Mouse (Mus musculus): ENCODE measurements at regions not wholly inside any gene's neighbourhood (a gene's known extent, or its start where the extent isn't known, plus 50 kb on each side); places are given as distances from the start of the nearest gene placed in this dataset.
A peak's percentile ranks its signal among the peaks of the same experiment; 100 is the strongest.

DNA sequence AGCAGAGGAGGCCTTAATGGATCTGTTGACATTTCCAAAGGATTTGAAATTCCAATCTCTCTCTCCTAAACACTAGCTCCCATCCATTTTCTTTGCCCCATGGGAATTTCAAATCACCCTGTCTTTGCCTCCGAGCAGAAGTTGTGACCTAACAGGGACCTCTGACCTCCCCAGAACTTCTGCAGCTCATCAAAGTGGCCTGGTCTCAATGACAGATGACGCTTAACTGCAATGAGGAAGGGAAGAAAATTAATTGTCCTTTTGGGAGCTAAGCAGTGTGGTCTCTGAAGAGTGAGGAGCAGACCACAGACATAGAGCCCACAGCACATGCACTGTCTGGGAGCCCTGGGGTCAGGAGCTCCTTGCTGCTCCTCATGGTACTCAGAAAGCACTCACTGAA lies 155.3 kb downstream of the Tox3 start:
- no peak for DNase-seq (ENCODE audit: low spot score)

DNA sequence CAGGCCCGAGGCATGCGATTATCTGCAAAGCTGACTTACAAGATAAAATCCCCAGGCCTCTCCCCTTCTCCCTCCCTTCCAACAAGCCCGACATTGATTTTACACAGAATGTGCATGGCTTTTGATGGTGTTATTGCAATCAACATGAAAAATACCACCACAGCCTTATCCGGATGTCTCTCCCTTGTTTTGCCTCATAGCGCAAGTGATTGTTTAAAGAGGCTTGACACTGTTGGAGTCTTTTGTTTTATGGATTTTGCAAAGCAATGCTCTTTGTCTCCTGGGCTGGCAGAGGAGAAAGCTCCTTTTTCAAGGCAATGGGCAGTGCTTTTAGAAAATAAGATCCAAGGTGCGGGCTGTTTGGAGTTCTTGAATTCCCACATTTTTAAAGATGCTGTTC lies 165.3 kb downstream of the Tox3 start:
- no peak for DNase-seq (ENCODE audit: low spot score)

DNA sequence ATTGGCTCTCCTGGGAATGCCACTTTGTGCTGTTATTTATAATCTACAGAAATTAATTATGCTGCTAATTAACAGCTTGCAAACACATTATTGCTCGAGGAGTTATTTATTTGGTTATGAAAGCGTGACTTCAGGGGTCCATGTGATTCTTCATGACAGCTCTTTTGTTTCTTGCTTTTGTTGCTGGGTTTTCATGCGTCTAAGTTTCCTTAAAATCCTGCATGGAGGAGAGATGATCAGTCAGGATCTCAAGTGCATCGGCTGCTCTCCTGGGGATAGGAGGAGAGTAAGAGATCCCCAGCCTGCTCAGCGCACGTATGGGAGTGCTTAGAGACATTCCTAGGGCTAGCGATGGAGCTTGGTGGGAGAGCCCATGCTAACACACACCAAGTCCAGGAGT lies 171.4 kb downstream of the Tox3 start:
- DNase-seq (ENCODE audit: low spot score), result no peak

DNA sequence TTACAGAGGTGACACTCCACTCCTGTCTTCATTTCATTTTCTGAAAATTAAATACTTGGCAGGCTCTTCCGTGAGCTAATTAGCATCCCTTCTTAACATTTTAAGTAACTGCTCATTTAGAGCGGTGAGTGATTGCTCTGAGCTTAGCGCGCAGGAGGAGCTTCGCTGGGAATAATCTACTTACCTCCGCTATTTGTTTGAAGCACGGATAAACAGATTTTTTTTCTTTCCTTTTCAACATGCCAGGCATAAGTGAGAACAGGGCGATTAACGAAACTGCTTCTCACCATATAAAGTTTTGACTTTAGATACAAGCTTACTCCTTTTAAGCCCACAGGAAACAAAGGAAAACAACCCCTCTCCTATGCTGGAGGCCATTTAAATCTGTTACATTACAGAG lies 171.8 kb downstream of the Tox3 start:
- DNase-seq (ENCODE audit: low spot score), result no peak

DNA sequence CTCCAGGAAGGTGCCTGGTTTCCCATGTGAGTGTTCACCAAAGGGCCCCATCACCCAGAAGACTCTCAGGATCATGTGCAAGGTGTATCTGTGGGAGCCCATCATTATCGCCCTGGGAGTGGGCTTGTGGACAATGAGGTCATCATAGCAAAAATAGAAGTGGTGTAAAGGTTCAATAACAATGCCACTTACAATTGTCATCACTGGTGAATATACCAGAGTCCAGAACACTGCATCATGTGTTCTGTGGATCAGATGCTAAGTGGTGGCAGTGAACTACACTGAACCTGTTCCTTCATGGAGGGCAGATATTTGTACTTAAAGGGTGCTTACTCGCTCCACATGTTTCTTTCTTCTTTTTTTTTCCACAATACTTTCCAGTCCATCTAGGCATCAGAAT lies 181.5 kb downstream of the Tox3 start:
- DNase-seq (ENCODE audit: low spot score), result no peak

DNA sequence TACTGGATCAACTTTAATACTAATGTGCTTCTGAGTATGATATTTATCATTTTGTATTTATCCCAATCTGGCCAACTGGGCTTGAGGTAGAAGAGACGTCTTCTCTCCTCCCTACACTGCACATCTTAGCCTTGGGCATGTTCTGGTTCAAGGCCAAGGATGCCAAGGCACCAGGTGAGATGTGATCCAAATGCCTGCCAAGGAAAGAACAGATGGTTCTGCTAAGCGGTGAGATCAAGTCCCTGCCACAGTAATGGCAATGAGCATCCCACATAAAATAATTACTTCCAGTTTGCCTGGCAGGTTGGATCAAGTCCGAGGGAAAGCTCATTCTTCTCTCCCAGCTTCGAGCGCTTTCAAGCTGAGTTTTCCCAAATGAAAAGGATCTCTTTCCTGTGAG lies 196.7 kb downstream of the Tox3 start:
- DNase-seq (ENCODE audit: low spot score), result no peak

DNA sequence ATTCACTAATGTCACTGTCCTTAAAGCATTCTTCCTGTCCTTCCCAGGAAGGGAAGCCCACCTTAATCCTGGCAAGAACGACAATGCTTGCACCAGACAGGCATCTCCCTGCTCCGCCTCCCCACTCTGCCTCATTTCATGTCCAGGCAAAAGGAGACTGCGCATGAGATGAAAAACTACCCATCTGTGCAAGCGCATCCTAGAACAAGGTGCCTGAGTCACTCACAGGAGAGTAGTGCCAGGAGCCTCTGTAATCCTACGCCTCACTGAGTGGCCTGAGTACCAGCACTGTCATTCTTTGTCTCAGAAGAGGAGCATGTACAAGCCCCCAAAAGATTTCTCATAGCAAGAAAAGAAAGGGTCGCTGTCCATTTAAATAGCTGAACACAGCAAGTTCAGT lies 198.2 kb downstream of the Tox3 start:
- DNase-seq (ENCODE audit: low spot score), result no peak

DNA sequence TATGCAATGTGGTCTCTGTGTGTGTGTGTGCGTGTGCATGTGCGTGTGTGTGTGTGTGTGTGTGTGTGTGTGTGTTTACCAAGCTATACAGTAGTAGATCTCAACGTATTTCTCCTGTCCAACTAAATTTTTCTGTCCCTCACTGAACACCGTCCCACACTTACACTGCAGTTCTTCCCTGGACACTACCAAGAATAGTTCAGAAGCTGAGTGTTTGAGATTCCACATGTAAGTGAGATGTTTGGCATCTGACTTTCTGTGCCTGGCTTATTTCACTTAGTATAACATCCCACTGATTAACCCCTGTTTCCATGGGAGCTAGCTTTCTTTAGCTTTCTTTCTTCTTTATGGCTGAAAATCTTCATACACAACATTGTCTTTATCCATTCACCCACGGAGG lies 213.5 kb downstream of the Tox3 start:
- DNase-seq (ENCODE audit: low spot score), result peak; percentile 0

DNA sequence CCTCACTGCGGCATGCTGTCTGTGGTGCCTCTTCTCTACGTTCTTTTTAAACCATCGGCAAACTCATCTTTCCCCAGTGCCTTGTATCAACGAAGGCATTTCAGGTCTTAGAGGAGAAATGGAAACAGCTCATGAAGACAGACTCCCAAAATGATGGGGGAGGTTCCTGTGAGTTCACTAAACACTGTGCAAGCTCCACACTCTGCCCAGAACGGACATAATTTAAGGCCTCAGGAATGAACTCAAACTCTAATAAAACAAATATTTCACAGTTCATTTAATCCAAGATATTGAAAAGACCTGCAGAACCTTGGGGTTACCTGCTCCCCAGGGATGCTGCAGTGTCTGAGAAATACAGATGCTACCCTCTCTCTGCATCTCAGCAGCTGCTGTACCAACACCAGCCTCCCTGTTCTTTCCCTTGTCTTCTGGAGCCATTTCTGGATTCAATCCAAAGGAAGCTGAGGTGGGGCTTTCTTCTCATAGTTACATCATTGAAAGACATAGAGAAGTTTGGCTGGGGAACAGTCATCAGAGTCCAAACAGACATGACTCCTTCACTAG lies 217.4 kb downstream of the Tox3 start:
- DNase-seq (ENCODE audit: low spot score), result no peak

DNA sequence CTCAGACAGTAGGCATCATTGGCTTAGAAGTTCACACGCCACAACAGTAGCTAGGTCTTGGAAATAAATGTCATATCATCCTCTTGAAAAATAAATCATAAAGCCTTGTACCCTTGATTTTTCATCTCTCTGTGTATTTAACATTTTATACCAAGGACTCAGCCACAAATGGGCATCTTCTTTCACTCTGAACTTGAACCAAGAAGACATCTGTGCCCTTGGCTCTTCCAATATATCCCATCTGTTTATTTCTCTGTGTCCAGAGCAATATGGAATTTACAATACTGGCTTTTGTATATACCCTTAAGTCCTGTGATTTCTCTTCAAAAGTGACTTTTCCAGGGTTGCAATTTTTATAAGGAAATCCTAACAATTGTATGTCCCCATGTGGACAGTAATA lies 222.7 kb downstream of the Tox3 start:
- DNase-seq (ENCODE audit: low spot score), result no peak

DNA sequence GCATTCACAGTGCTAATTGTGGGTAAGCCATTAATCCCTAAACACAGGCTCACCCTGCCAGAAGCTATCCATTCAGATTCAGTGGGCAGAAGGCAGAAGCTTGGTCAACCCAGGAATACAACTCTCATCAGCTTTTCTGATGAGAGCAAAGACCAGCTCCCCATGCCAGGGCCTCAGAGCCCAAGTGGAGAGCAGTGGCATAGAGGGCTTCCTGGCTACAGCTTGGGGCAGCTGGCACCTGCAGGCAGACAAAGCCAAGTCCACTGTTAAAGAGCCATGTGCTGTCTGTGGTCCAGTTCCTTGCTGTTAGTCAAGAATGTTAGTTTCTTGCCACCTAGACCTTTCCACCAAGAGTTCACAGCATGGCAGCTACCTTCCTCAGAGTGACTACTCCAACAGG lies 225.0 kb downstream of the Tox3 start:
- no peak for DNase-seq (ENCODE audit: low spot score)

DNA sequence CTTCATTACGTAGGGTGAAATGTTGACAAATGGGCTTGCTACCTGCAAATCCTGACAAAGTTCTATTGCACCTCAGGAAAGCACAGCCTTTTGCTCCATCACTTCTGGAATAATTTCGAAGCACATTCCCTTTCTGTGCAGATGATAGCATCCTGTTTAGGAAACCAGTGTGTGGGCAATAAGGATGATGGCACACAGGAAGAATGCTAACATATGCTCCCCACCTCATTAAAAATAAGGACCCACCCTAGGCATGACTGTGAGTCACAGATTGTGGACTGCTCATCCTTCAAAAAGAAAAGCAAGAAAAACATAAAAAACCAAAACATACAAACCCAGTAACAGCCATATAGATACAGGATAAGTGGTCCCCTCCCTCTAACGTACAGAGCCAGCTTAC lies 226.2 kb downstream of the Tox3 start:
- no peak for DNase-seq (ENCODE audit: low spot score)

DNA sequence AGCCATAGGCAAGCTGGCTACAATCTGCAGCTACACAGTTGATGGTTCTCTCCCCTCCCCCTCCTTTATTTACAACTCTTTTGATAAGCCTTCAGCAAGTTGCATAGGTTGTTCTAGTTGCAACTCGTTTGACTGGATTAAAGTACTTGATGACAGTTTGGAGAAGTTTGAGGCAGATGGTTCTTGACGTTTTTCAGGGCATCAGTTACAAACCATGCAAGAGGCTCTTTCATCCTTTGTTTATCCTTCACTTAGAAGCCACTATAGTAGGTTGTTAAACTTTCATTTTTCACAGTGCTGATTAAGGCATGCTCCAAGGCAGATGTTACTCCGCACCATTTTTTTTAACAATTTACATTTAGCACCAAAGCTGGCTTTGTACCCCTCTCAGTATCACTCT lies 227.1 kb downstream of the Tox3 start:
- no peak for DNase-seq (ENCODE audit: low spot score)

DNA sequence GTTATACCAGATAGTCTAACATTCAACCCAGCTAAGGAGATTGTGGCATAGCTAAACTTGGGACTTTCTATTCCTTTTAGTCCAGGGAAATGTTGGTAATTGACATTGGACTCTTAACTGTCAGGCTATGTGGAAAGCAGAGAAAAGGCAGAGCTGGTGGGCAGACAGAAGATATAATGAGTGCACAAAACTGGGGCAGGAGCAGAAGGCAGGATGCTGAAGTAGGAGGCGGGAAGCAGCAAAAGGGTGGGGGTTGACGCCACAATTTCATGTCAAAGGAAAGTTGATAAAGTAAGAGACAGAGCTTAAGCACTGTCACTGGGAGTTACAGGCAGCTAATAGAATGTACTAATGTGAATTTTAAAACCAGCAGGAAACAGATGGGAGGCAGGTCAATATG lies 232.7 kb downstream of the Tox3 start:
- no peak for DNase-seq (ENCODE audit: low spot score)

DNA sequence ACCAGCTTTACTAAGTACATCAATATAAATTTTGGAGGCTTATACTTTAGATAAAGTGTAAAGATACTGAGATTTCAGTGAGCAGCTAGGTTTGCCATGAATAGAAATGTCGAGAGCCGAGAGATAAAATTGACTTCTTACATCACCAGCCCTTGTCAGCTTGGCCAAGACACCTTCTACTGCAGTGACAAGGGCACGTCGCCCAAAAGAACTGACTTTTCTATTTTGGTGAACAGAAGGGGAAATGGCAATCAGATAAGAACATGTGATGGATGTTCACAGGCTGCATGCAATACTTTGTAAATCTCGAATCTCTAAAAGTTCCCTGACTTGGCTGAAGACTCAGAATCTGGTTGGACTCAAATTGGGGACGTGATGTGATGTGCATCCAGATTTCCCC lies 247.6 kb downstream of the Tox3 start:
- DNase-seq (ENCODE audit: low spot score), result peak; percentile 12

DNA sequence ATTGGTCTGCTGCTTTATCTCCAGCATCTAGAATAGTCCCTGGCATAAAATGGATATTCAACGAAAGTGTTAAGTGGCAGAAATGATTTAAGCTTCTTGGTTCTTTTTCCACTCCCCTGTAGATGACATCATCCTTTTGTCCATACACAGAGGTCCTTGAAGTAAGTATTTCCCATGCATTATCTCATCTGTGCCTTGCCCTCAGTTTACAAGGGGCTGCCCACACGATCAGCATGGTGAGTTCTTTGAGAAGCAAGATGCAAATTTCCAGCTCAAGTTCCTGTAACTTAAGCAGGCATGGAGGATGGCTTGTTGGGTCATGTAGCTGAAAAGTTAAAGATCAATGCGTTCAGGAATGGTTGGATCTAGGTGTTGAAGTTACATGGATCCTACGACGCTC lies 265.5 kb downstream of the Tox3 start:
- DNase-seq (ENCODE audit: low spot score), result no peak

DNA sequence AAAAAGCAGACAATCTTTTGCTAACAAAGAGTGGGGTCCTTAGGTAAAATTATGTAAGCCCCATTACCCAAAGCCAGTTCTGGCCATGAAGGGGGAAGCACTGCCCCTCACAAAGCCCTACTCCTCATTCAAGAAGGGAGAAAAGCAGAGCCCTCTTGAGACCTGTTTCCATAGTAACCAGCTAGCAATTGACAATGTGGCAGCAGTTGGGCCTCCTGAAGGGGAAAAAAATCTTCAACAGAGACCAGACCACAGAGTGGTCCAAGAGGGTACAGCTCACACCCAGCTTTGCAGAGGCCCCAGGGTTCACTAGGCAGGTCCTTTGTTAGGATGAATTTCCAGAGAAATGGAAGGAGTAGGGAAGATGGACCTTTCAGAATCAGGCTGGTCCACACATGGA lies 271.8 kb downstream of the Tox3 start:
- DNase-seq (ENCODE audit: low spot score), result no peak

DNA sequence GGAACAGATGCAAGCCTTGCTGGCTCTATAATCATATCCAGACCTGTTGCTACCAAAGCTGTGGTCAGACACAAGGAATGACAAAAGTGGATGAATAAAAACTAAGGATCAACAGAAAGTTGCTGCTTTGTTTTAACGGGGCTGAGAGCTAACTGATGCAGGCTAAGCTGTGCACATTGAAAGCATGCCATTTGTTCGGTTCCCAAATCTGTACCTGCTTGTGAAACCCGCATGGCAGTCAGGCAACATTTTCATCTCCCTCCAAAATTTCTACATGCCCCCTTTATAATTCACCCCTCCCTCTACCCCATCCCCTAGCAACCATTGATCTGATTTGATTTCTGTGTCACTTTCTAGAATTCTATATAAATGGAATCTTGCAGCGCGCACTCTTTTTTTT lies 272.3 kb downstream of the Tox3 start:
- DNase-seq (ENCODE audit: low spot score), result no peak

DNA sequence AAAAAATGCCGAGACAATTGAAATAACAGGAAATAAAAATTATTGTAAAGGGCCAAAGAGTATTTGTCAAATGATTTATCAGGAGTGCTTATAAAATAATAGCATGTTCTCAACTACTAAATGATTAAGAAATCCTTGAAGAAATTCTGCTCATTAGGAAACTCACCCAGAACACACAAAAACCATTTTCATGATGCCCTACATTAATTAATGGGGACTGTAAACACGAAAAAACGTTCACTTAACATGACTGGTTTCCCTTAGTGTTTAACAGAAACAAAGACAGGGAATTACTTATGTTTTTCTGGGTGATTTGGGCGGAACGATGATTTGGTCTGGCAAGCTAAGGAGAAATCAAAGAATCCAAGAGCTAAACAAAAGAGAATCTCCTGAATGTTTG lies 278.1 kb downstream of the Tox3 start:
- DNase-seq (ENCODE audit: low spot score), result no peak

DNA sequence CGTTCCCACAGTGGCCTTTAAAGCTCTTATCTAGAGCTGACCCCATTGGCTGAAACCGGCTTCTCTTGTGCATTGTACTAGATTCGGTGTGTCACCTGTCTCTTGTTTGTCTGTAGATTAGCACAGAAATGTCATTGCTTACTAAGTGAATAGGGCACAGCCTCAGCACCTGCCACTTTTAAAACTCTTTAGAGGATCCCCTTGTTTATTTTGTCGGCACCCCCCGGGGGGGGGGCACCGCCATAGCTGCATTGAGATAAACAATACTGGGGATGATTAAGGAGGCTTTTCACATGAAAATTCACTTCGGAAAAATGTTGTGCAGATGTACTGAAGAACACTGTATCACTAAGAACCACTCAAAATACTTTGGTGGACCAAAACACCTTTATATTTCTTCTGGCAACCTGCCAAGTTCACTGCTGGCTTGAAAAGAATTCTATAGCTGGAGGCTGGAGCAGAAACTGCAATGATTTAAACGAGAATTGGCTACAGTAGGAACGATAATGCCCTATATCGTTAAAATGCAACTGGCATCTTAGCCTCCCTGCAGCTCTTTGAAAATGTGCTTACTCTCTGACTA lies 278.6 kb downstream of the Tox3 start:
- DNase-seq (ENCODE audit: low spot score), result no peak

DNA sequence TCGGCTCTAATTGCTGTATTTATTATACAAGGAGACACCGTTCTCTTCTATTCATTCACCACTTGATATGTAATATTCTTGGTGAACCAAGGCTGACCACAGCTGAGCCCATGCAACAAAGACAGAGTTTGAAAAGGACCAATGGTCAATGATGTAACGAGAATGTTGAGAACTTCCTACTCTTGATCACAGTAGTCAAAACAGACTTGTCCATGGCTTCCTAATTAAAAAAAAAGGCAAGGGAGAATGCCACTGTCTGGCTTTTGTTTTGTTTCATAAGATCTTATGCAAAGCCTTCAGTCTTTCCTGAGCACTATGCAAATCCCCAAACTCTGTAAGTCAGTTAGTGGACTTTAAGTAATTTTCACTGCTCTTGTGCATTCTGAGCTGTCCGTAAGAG lies 279.7 kb downstream of the Tox3 start:
- DNase-seq (ENCODE audit: low spot score), result no peak

DNA sequence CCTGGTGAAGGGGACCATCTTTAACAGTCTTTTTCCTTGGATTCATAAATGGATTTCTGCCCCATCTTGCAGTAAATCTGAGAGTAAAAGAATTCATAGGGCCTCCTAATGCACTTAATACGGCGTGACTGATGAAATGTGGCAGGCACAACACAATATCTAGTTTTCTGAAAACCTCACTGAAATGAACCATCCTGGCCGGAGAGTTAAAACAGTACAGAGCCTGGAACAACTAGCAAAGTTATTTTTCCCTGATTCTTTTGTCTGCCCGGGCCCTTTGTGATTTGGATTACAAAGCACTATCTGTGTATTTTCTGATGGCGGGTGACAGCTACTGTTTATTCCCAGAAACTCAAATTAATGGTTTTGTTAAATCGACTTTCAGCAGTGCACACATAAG lies 283.8 kb downstream of the Tox3 start:
- DNase-seq (ENCODE audit: low spot score), result no peak

DNA sequence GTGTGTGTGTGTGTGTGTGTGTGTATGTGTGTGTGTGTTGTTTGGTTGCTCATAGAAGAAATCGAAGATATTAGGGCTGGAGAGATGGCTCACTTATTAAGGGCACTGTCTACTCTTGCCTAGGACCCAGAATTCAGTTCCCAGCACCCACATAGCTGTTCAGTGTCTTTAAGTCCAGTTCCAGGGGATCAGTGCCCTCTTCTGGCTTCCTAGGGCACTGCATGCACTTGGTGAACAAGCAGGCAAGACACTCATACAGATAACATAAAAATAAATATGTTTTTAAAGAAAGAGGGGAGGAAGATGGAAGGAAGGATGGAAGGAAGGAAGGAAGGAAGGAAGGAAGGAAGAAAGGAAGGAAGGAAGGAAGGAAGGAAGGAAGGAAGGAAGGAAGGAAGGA lies 284.9 kb downstream of the Tox3 start:
- DNase-seq (ENCODE audit: low spot score), result no peak

DNA sequence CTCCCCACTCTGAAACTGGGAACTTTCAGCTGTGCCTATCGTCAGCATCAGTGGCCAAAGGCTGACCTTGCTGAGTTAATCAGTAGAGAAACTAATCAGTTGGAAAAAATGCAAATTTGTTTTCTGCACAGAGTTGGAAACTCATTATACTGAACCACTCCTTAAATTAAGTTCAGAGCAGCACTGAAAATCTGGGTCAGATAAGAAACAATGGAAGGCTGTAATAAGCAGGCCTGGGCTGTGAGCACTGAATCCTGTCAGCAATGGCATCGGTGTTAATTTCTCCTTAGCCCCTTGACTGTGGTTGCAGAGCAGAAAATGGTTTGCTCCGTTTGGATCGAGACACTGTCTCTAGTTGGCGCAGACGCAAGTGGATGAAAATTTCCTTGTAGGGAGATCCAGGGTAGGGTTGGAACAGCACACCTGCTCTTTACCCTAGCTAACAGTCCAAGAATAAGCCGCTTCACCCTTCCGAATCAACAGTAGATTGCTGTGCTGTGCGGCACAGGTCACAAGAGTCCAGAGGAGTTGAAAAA lies 289.4 kb downstream of the Tox3 start:
- DNase-seq (ENCODE audit: low spot score), result no peak
